Mouse (Mus musculus) neural tube, embryonic 14.5 days (tissue): ENCODE data around the gene Kif23. TPM values are rescaled to one million over a fixed set of nuclear protein-coding genes. Genes with fewer than 3 reads are reported as not detected.

Source experiments
- ATAC-seq: fragments of 200-750 bp; cut with Nextera tagmentation; 2 replicates; pipeline ENCODE4 v1.8.0; 2017; ENCODE audit warnings: low read depth, mild to moderate bottlenecking, moderate TSS enrichment, moderate library complexity
- H3K27ac ChIP-seq: fragments of 300-500 bp; sonication (generic); 2 replicates; pipeline ENCODE4 v1.5.1; 2014; ENCODE audit warnings: low read depth, mild to moderate bottlenecking, control low read depth, low read length, moderate library complexity, mixed read lengths
- H3K27me3 ChIP-seq: fragments of 300-500 bp; sonication (generic); 2 replicates; pipeline ENCODE4 v1.6.1; 2014; ENCODE audit warnings: low read length; ENCODE audit not compliant: control insufficient read depth, insufficient read depth
- H3K36me3 ChIP-seq: fragments of 300-500 bp; sonication (generic); 2 replicates; pipeline ENCODE4 v1.6.1; 2014; ENCODE audit warnings: low read length, mixed read lengths; ENCODE audit not compliant: control insufficient read depth, insufficient read depth
- H3K4me1 ChIP-seq: fragments of 300-500 bp; sonication (generic); 2 replicates; pipeline ENCODE4 v1.6.1; 2014; ENCODE audit warnings: low read length; ENCODE audit not compliant: control insufficient read depth, insufficient read depth
- H3K4me2 ChIP-seq: fragments of 300-500 bp; sonication (generic); 2 replicates; pipeline ENCODE4 v1.6.1; 2014; ENCODE audit warnings: mild to moderate bottlenecking, low read depth, low read length, control low read depth
- H3K4me3 ChIP-seq: fragments of 300-500 bp; sonication (generic); 2 replicates; pipeline ENCODE4 v1.5.1; 2014; ENCODE audit warnings: low read depth, low read length, control low read depth, mixed read lengths
- H3K9ac ChIP-seq: fragments of 300-500 bp; sonication (generic); replicated peaks from 2 replicates; pipeline ENCODE4 v1.6.1; 2014; ENCODE audit warnings: low read depth, mild to moderate bottlenecking, control low read depth, low read length, mixed read lengths
- H3K9me3 ChIP-seq: fragments of 300-500 bp; sonication (generic); 2 replicates; pipeline ENCODE4 v1.6.1; 2016; ENCODE audit warnings: low read length; ENCODE audit not compliant: control insufficient read depth
- WGBS: fragments of 180-500 bp; shearing (Covaris S2); extraction: QIAGEN DNeasy Blood & Tissue Kit; methylation state at CpG from one replicate; pipeline ENCODE4 v1.1.7; 2014; 5-methylcytosine and 5-hydroxymethylcytosine counted together
- polyA plus RNA-seq: library from polyadenylated mRNA; unstranded; fragments of >200 nt; fragmentation: Nextera tagmentation; extraction: Ambion mirVana; gene quantifications from 2 replicates; pipeline ENCODE4 v1.2.1, GENCODE M21; 2014

Kif23 gene
- polyA plus RNA-seq, 1 experiment from 2014 or later = 7.6 TPM

GRCm38 (mm10) chr9:61911300-61912128 is 35.1 kb downstream of the Kif23 start:
- ATAC-seq = no peak
- 62% methylated on average over 6 of the region's 6 CpGs for WGBS
- no peaks in the 10 kb centered on the region for H3K9me3 ChIP-seq
- no peak overlapping the region for H3K27ac ChIP-seq
- no peak overlapping the region for H3K4me2 ChIP-seq
- H3K4me3 ChIP-seq = no peak overlapping the region
- H3K9ac ChIP-seq = no peak overlapping the region
- H3K36me3 ChIP-seq = peaks cover 10% of the 10 kb centered on the region; the same call in 1 of the 2 replicates
- H3K4me1 ChIP-seq = peaks cover 17% of the 10 kb centered on the region; the same call in 1 of the 2 replicates
- no peaks in the 10 kb centered on the region for H3K27me3 ChIP-seq

- H3K9ac ChIP-seq = no peak overlapping the region
- no peak overlapping the region for H3K4me3 ChIP-seq
- H3K36me3 ChIP-seq = peaks cover 10% of the 10 kb centered on the region; the same call in 1 of the 2 replicates
- H3K4me2 ChIP-seq = no peak overlapping the region
- H3K27ac ChIP-seq = no peak overlapping the region
- no peaks in the 10 kb centered on the region for H3K9me3 ChIP-seq
- 44% methylated on average over 20 of the region's 20 CpGs for WGBS
- no peaks in the 10 kb centered on the region for H3K27me3 ChIP-seq
- ATAC-seq = no peak
- H3K4me1 ChIP-seq = peaks cover 17% of the 10 kb centered on the region; the same call in 1 of the 2 replicates
These were observed 35.9 kb downstream of the Kif23 start for GRCm38 (mm10) chr9:61910526-61911256.

GRCm38 (mm10) chr9:61909633-61910032 is 36.9 kb downstream of the Kif23 start:
- Histone ChIP-seq H3K9ac (no peak overlapping the region), H3K4me1 (peaks cover 11% of the 10 kb centered on the region; the same call in 1 of the 2 replicates), H3K36me3 (peaks cover 10% of the 10 kb centered on the region; the same call in 1 of the 2 replicates), H3K27me3 (no peaks in the 10 kb centered on the region), H3K4me2 (no peak overlapping the region), H3K9me3 (no peaks in the 10 kb centered on the region), H3K27ac (no peak overlapping the region), H3K4me3 (no peak overlapping the region)
- 100% methylated on average over 1 of the region's 1 CpGs for WGBS
- ATAC-seq = no peak

- Histone ChIP-seq H3K4me3 (no peak overlapping the region), H3K9ac (no peak overlapping the region), H3K4me1 (peaks cover 11% of the 10 kb centered on the region; the same call in 1 of the 2 replicates), H3K27ac (no peak overlapping the region), H3K27me3 (no peaks in the 10 kb centered on the region), H3K36me3 (peaks cover 10% of the 10 kb centered on the region; the same call in 1 of the 2 replicates), H3K4me2 (no peak overlapping the region), H3K9me3 (no peaks in the 10 kb centered on the region)
- WGBS = 94% methylated on average over 11 of the region's 11 CpGs
- no peak for ATAC-seq
These were observed 37.7 kb downstream of the Kif23 start for GRCm38 (mm10) chr9:61908832-61909407.

- no peak overlapping the region for H3K4me3 ChIP-seq
- no peak for ATAC-seq
- H3K4me1 ChIP-seq = peaks cover 8% of the 10 kb centered on the region; the same call in 1 of the 2 replicates
- no peaks in the 10 kb centered on the region for H3K27me3 ChIP-seq
- no peaks in the 10 kb centered on the region for H3K9me3 ChIP-seq
- no peak overlapping the region for H3K4me2 ChIP-seq
- peaks cover 10% of the 10 kb centered on the region; the same call in 1 of the 2 replicates for H3K36me3 ChIP-seq
- H3K9ac ChIP-seq = no peak overlapping the region
- no peak overlapping the region for H3K27ac ChIP-seq
- 87% methylated on average over 3 of the region's 3 CpGs for WGBS
These were observed 38.2 kb downstream of the Kif23 start for GRCm38 (mm10) chr9:61908341-61908740.

GRCm38 (mm10) chr9:61907621-61908295 is 38.8 kb downstream of the Kif23 start:
- no peak overlapping the region for H3K27ac ChIP-seq
- H3K4me2 ChIP-seq = no peak overlapping the region
- no peaks in the 10 kb centered on the region for H3K27me3 ChIP-seq
- H3K4me1 ChIP-seq = 0 out of 2 replicates have a peak, but pooled peaks cover 3% of the 10 kb centered on the region
- 79% methylated on average over 4 of the region's 4 CpGs for WGBS
- no peak for ATAC-seq
- H3K9ac ChIP-seq = no peak overlapping the region
- H3K9me3 ChIP-seq = no peaks in the 10 kb centered on the region
- H3K36me3 ChIP-seq = peaks cover 10% of the 10 kb centered on the region; the same call in 1 of the 2 replicates
- no peak overlapping the region for H3K4me3 ChIP-seq

- Histone ChIP-seq H3K27ac (no peak overlapping the region), H3K27me3 (no peaks in the 10 kb centered on the region), H3K9me3 (no peaks in the 10 kb centered on the region), H3K9ac (no peak overlapping the region), H3K36me3 (peaks cover 3% of the 10 kb centered on the region; the same call in 1 of the 2 replicates), H3K4me3 (no peak overlapping the region), H3K4me2 (no peak overlapping the region), H3K4me1 (peaks cover 5% of the 10 kb centered on the region; the same call in 1 of the 2 replicates)
- no peak for ATAC-seq
- 70% methylated on average over 10 of the region's 10 CpGs for WGBS
These were observed 39.7 kb downstream of the Kif23 start for GRCm38 (mm10) chr9:61906912-61907311.

GRCm38 (mm10) chr9:61905576-61905975 is 41.0 kb downstream of the Kif23 start:
- no peak overlapping the region for H3K27ac ChIP-seq
- peaks cover 5% of the 10 kb centered on the region; the same call in 1 of the 2 replicates for H3K4me1 ChIP-seq
- no peak overlapping the region for H3K4me3 ChIP-seq
- H3K9ac ChIP-seq = no peak overlapping the region
- WGBS = 72% methylated on average over 5 of the region's 5 CpGs
- no peaks in the 10 kb centered on the region for H3K9me3 ChIP-seq
- ATAC-seq = no peak
- no peak overlapping the region for H3K4me2 ChIP-seq
- H3K36me3 ChIP-seq = no peaks in the 10 kb centered on the region
- H3K27me3 ChIP-seq = no peaks in the 10 kb centered on the region
